In genomic region chr10:59503433-59504210, GRCm38 (mm10) we compare ENCODE assay signal across 8 mouse cellular contexts.
DNase-seq lines count a peak whose midpoint lies in the region; ATAC-seq and TF ChIP-seq lines count a peak whose summit lies in the region.

No protein-coding gene starts in this region.

- TF ChIP-seq POLR2A in ES-Bruce4 (IDR thresholded peaks at IDR 0.05; ENCODE audit: insufficient read depth, low read length), result no peak
- TF ChIP-seq POLR2A in limb, embryonic 14.5 days (IDR thresholded peaks at IDR 0.05; ENCODE audit: borderline replicate concordance, extremely low read depth, insufficient read depth, insufficient read length), result no peak

- no peak for ATAC-seq in heart, embryonic 13.5 days (ENCODE audit: extremely low read depth, insufficient number of reproducible peaks, low FRiP score, low TSS enrichment)
- ATAC-seq in kidney, embryonic 14.5 days (ENCODE audit: low FRiP score, low TSS enrichment), result peak; percentile 53; the same call in 1 of the 2 replicates
- ATAC-seq in limb, embryonic 14.5 days (ENCODE audit: low FRiP score, low read depth), result peak; percentile 76
- peak; percentile 74 for ATAC-seq in midbrain, embryonic 15.5 days (replicated peaks)
- no peak for ATAC-seq in CD4-positive, CD25-positive, alpha-beta regulatory T cell, adult 4 months

- no peaks in the 10 kb centered on the region for H3K27me3 ChIP-seq in ES-Bruce4 (ENCODE audit: control insufficient read depth, insufficient read depth, low read length, poor library complexity, severe bottlenecking)
- no peaks in the 10 kb centered on the region for H3K27me3 ChIP-seq in forebrain, embryonic 10.5 days (ENCODE audit: poor library complexity, severe bottlenecking)
- no peaks in the 10 kb centered on the region for H3K27me3 ChIP-seq in heart, embryonic 13.5 days (replicated peaks)
- no peaks in the 10 kb centered on the region for H3K27me3 ChIP-seq in kidney, embryonic 14.5 days (ENCODE audit: control insufficient read depth, insufficient read depth, low read length)
- H3K27me3 ChIP-seq in limb, embryonic 14.5 days (ENCODE audit: control insufficient read depth, insufficient read depth, low read length), result no peaks in the 10 kb centered on the region
- H3K27me3 ChIP-seq in midbrain, embryonic 15.5 days (replicated peaks), result no peaks in the 10 kb centered on the region

- TF ChIP-seq EP300 in ES-Bruce4 (IDR thresholded peaks at IDR 0.05; ENCODE audit: insufficient read depth, low read depth, low read length), result 0 out of 2 replicates have a peak, but pooled peaks have one; percentile 44

- H3K27ac ChIP-seq in ES-Bruce4 (ENCODE audit: insufficient read depth, low read length), result no peak overlapping the region
- H3K27ac ChIP-seq in forebrain, embryonic 10.5 days, result no peak overlapping the region
- H3K27ac ChIP-seq in heart, embryonic 13.5 days (replicated peaks), result peak overlapping the region; percentile 5
- H3K27ac ChIP-seq in kidney, embryonic 14.5 days (ENCODE audit: low read depth, low read length), result no peak overlapping the region
- no peak overlapping the region for H3K27ac ChIP-seq in limb, embryonic 14.5 days (replicated peaks; ENCODE audit: low read depth, low read length)
- no peak overlapping the region for H3K27ac ChIP-seq in midbrain, embryonic 15.5 days

- H3K9me3 ChIP-seq in ES-Bruce4 (replicated peaks; ENCODE audit: control insufficient read depth, insufficient read depth, low read length, poor library complexity, severe bottlenecking), result no peaks in the 10 kb centered on the region
- no peaks in the 10 kb centered on the region for H3K9me3 ChIP-seq in forebrain, embryonic 10.5 days
- H3K9me3 ChIP-seq in heart, embryonic 13.5 days, result no peaks in the 10 kb centered on the region
- H3K9me3 ChIP-seq in kidney, embryonic 14.5 days (ENCODE audit: control insufficient read depth, low read length), result no peaks in the 10 kb centered on the region
- no peaks in the 10 kb centered on the region for H3K9me3 ChIP-seq in limb, embryonic 14.5 days (ENCODE audit: control insufficient read depth, low read length)
- H3K9me3 ChIP-seq in midbrain, embryonic 15.5 days, result no peaks in the 10 kb centered on the region

- H3K4me1 ChIP-seq in ES-Bruce4 (ENCODE audit: control insufficient read depth, insufficient read depth, low read length), result no peaks in the 10 kb centered on the region
- peaks cover 14% of the 10 kb centered on the region for H3K4me1 ChIP-seq in forebrain, embryonic 10.5 days
- peaks cover 35% of the 10 kb centered on the region for H3K4me1 ChIP-seq in heart, embryonic 13.5 days
- H3K4me1 ChIP-seq in kidney, embryonic 14.5 days (ENCODE audit: control insufficient read depth, insufficient read depth, low read length), result peaks cover 13% of the 10 kb centered on the region
- peaks cover 32% of the 10 kb centered on the region for H3K4me1 ChIP-seq in limb, embryonic 14.5 days (ENCODE audit: control insufficient read depth, insufficient read depth, low read length)
- H3K4me1 ChIP-seq in midbrain, embryonic 15.5 days, result peaks cover 8% of the 10 kb centered on the region

- no peak for TF ChIP-seq CTCF in ES-Bruce4 (IDR thresholded peaks at IDR 0.05; ENCODE audit: low read depth, low read length)

- H3K4me3 ChIP-seq in ES-Bruce4 (ENCODE audit: low read depth, low read length), result peak overlapping the region; percentile 24; the same call in 1 of the 2 replicates
- H3K4me3 ChIP-seq in forebrain, embryonic 10.5 days, result peak overlapping the region; percentile 20; the same call in 1 of the 2 replicates
- peak overlapping the region; percentile 25 for H3K4me3 ChIP-seq in heart, embryonic 13.5 days
- H3K4me3 ChIP-seq in kidney, embryonic 14.5 days (ENCODE audit: low read length), result 0 out of 2 replicates have a peak overlapping the region, but pooled peaks have one; percentile 6
- peak overlapping the region; percentile 23; the same call in 1 of the 2 replicates for H3K4me3 ChIP-seq in limb, embryonic 14.5 days (replicated peaks; ENCODE audit: low read length)
- peak overlapping the region; percentile 12; the same call in 1 of the 2 replicates for H3K4me3 ChIP-seq in midbrain, embryonic 15.5 days

- no peaks in the 10 kb centered on the region for H3K36me3 ChIP-seq in ES-Bruce4 (ENCODE audit: control insufficient read depth, insufficient read depth, low read length, poor library complexity, severe bottlenecking)
- no peaks in the 10 kb centered on the region for H3K36me3 ChIP-seq in forebrain, embryonic 10.5 days (replicated peaks)
- no peaks in the 10 kb centered on the region for H3K36me3 ChIP-seq in heart, embryonic 13.5 days
- H3K36me3 ChIP-seq in kidney, embryonic 14.5 days (ENCODE audit: control insufficient read depth, insufficient read depth, low read length), result no peaks in the 10 kb centered on the region
- H3K36me3 ChIP-seq in limb, embryonic 14.5 days (ENCODE audit: control insufficient read depth, insufficient read depth, low read length), result no peaks in the 10 kb centered on the region
- H3K36me3 ChIP-seq in midbrain, embryonic 15.5 days (replicated peaks), result no peaks in the 10 kb centered on the region

- no peak overlapping the region for H3K9ac ChIP-seq in ES-Bruce4 (ENCODE audit: low read depth, poor library complexity, severe bottlenecking)
- H3K9ac ChIP-seq in heart, embryonic 13.5 days, result peak overlapping the region; percentile 1
- no peak overlapping the region for H3K9ac ChIP-seq in kidney, embryonic 14.5 days (ENCODE audit: low read depth, low read length)
- H3K9ac ChIP-seq in limb, embryonic 14.5 days (ENCODE audit: low read depth, low read length, severe bottlenecking), result peak overlapping the region; percentile 14
- no peak overlapping the region for H3K9ac ChIP-seq in midbrain, embryonic 15.5 days

- DNase-seq in forebrain, embryonic 10.5 days (ENCODE audit: extremely low spot score, low spot score), result no peak
- peak; percentile 46 for DNase-seq in limb, embryonic 14.5 days (ENCODE audit: low spot score)
- peak; percentile 54 for DNase-seq in yolk sac, embryonic 10.5 days (ENCODE audit: low spot score)

- 57% methylated on average over 31 of the region's 31 CpGs for WGBS in forebrain, embryonic 10.5 days
- 53% methylated on average over 31 of the region's 31 CpGs for WGBS in heart, embryonic 13.5 days
- 35% methylated on average over 31 of the region's 31 CpGs for WGBS in kidney, embryonic 14.5 days
- whole genome bisulfite sequencing in limb, embryonic 14.5 days, result 43% methylated on average over 31 of the region's 31 CpGs
- WGBS in midbrain, embryonic 15.5 days, result 51% methylated on average over 31 of the region's 31 CpGs

- peak overlapping the region; percentile 62 for H3K4me2 ChIP-seq in heart, embryonic 13.5 days
- peak overlapping the region; percentile 36 for H3K4me2 ChIP-seq in kidney, embryonic 14.5 days (replicated peaks; ENCODE audit: low read depth, low read length)
- peak overlapping the region; percentile 44 for H3K4me2 ChIP-seq in limb, embryonic 14.5 days (replicated peaks; ENCODE audit: low read depth, low read length, severe bottlenecking)
- H3K4me2 ChIP-seq in midbrain, embryonic 15.5 days, result peak overlapping the region; percentile 44

Comparison
In these comparisons a context has a peak if more than half of its experiments do, and no peak if none do; other contexts are left out.
1. H3K9ac ChIP-seq: peak in heart, embryonic 13.5 days (single experiment) and limb, embryonic 14.5 days (single experiment); none in ES-Bruce4 (single experiment), kidney, embryonic 14.5 days (single experiment) and midbrain, embryonic 15.5 days (single experiment).
2. ATAC-seq: peak in kidney, embryonic 14.5 days (single experiment), limb, embryonic 14.5 days (single experiment) and midbrain, embryonic 15.5 days (single experiment); none in heart, embryonic 13.5 days (single experiment) and CD4-positive, CD25-positive, alpha-beta regulatory T cell, adult 4 months (single experiment).
3. Peak in every context shown above with its lines, with median percentiles within 50 percentile points of each other: H3K4me3 ChIP-seq and H3K4me2 ChIP-seq.